Mouse (Mus musculus) spleen, adult 2 months (tissue): Measurements from ENCODE around the gene Azi2.

Experiments
- CTCF ChIP-seq: fragments of 200-500 bp; IDR thresholded peaks from 2 replicates; pipeline ENCODE4 v1.5.1; 2011; ENCODE audit warnings: mild to moderate bottlenecking, inconsistent platforms; ENCODE audit not compliant: insufficient read depth, insufficient read length, insufficient replicate concordance; ENCODE audit errors: extremely low read depth
- POLR2A ChIP-seq: fragments of 200-500 bp; IDR thresholded peaks from 2 replicates; pipeline ENCODE4 v1.6.1; 2011; ENCODE audit warnings: low read depth, low read length, inconsistent platforms

GRCm38 (mm10) chr9:118109697-118110359 is 69.5 kb downstream of the Azi2 start:
- no peak for TF ChIP-seq CTCF
- no peak for TF ChIP-seq POLR2A
